Mouse (Mus musculus) MEL (cell line): ENCODE data around the gene 9930111J21Rik2.
"Not testable (repeated sequence)": the region's sequence is repeated elsewhere in the genome, so short reads cannot be mapped to it uniquely, and the experiment has no call there.

Source experiments
- CTCF ChIP-seq, 3 experiments: IDR thresholded peaks in 2 of 3; conservative IDR thresholded peaks in 1 of 3; 2 replicates each; pipeline ENCODE4 v1.5.1; 2011 to 2012; ENCODE audit warnings: low read length in 3 of 3, low read depth in 2 of 3, mild to moderate bottlenecking in 2 of 3, improper control_type of control experiment in 1 of 3, inconsistent platforms in 1 of 3, mixed read lengths in 1 of 3, moderate library complexity in 1 of 3; ENCODE audit not compliant: control insufficient read depth in 1 of 3, insufficient read depth in 1 of 3, poor library complexity in 1 of 3, severe bottlenecking in 1 of 3
- EP300 ChIP-seq, 2 experiments: IDR thresholded peaks; 2 replicates each; pipeline ENCODE4 v1.6.1; 2011; ENCODE audit warnings: improper control_type of control experiment in 2 of 2, low read length in 2 of 2, low read depth in 1 of 2, mild to moderate bottlenecking in 1 of 2
- GATA1 ChIP-seq: IDR thresholded peaks from 2 replicates; pipeline ENCODE4 v1.6.1; 2011; ENCODE audit warnings: low read depth, low read length, improper control_type of control experiment
- HCFC1 ChIP-seq: IDR thresholded peaks from 2 replicates; pipeline ENCODE4 v1.6.1; 2012; ENCODE audit warnings: low read depth, mild to moderate bottlenecking, inconsistent platforms, low read length, improper control_type of control experiment, moderate library complexity
- KAT2A ChIP-seq: conservative IDR thresholded peaks from 2 replicates; pipeline ENCODE4 v1.6.1; 2012; ENCODE audit warnings: low read depth, low read length, improper control_type of control experiment, inconsistent platforms
- MAX ChIP-seq: IDR thresholded peaks from 2 replicates; pipeline ENCODE4 v1.6.1; 2011; ENCODE audit warnings: low read length, improper control_type of control experiment
- MXI1 ChIP-seq: IDR thresholded peaks from 2 replicates; pipeline ENCODE4 v1.6.1; 2011; ENCODE audit warnings: mild to moderate bottlenecking, low read depth, low read length, improper control_type of control experiment
- POLR2A ChIP-seq, 2 experiments: IDR thresholded peaks; 2 replicates each; pipeline ENCODE4 v1.6.1; 2011 to 2012; ENCODE audit warnings: low read length in 2 of 2, mild to moderate bottlenecking in 2 of 2, control low read depth in 1 of 2, improper control_type of control experiment in 1 of 2, low read depth in 1 of 2, moderate library complexity in 1 of 2; ENCODE audit not compliant: control insufficient read depth in 1 of 2, insufficient read depth in 1 of 2, poor library complexity in 1 of 2
- POLR2AphosphoS5 ChIP-seq: IDR thresholded peaks from 2 replicates; pipeline ENCODE4 v1.6.1; 2012; ENCODE audit warnings: low read depth, borderline replicate concordance, mild to moderate bottlenecking, inconsistent platforms, low read length, moderate library complexity, mixed read lengths
- TBP ChIP-seq: IDR thresholded peaks from 2 replicates; pipeline ENCODE4 v1.8.0; 2011; ENCODE audit warnings: low read depth, low read length, improper control_type of control experiment
- USF1 ChIP-seq: IDR thresholded peaks from 2 replicates; pipeline ENCODE4 v1.6.1; 2014; ENCODE audit warnings: low read depth, mild to moderate bottlenecking, inconsistent platforms, low read length, improper control_type of control experiment, moderate library complexity
- ZC3H11A ChIP-seq: IDR thresholded peaks from 2 replicates; pipeline ENCODE4 v1.6.1; 2012; ENCODE audit warnings: low read depth, mild to moderate bottlenecking, inconsistent platforms, low read length, improper control_type of control experiment
- ZMIZ1 ChIP-seq: IDR thresholded peaks from 2 replicates; pipeline ENCODE4 v1.6.1; 2012; ENCODE audit warnings: low read depth, mild to moderate bottlenecking, inconsistent platforms, low read length, improper control_type of control experiment, moderate library complexity

DNA sequence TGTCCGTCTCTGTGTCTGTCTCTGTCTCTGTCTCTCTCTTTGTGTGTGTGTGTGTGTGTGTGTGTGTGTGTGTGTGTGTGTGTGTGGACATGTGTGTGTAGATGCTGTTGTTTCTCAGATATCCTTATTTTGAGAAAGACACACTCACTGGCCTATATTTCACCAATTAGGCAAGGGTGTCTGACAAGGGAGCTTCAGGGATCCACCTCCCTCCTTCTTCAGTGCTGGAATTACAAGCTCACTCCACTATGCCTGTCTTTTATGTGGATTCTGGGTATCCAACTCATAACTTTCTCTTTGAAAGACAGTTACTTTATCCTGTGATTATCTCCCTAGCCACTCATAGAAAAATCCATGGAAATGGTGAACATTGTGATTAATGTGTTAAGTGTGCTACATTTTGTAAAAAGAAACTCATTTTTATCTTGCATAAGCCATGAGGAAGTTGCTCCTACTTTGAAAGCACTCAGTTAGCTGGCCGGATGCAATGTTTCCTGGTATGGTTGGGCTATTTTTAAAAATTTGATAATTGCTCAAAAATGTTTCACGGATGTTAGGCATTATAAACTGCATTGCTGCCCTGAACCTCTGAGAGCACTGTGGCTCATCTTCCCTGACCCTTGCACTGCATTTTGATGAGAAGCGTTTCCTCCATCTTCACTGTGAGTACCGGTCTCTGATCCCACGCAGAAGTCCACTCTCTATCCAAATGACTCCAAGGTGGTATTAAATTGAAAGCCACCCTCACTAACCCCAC, 25.1 kb upstream of the 9930111J21Rik2 start, which contains the start of gene Ifi47:
- 0 out of 2 replicates have a peak, but pooled peaks have one; percentile 23 for TF ChIP-seq HCFC1
- TF ChIP-seq CTCF (IDR thresholded peaks at IDR 0.05 in 2 of 3, conservative IDR thresholded peaks at IDR 0.05 in 1 of 3; ENCODE audit: control insufficient read depth in 1 of 3, insufficient read depth in 1 of 3, low read depth in 2 of 3, low read length in 3 of 3, poor library complexity in 1 of 3, severe bottlenecking in 1 of 3); ZC3H11A; KAT2A; ZMIZ1; POLR2AphosphoS5; USF1: not testable (repeated sequence)
- peak; percentile 75 for TF ChIP-seq GATA1
- peak; percentile 85 to 88 for TF ChIP-seq EP300 (IDR thresholded peaks at IDR 0.05; ENCODE audit: low read depth in 1 of 2, low read length in 2 of 2)
- peak in 1 of 2 experiments; percentile 76; a peak in 2 of 4 replicates for TF ChIP-seq POLR2A (IDR thresholded peaks at IDR 0.05; ENCODE audit: control insufficient read depth in 1 of 2, insufficient read depth in 1 of 2, low read depth in 1 of 2, low read length in 2 of 2, poor library complexity in 1 of 2)
- peak; percentile 16; the same call in 1 of the 2 replicates for TF ChIP-seq MAX
- TF ChIP-seq MXI1, result 0 out of 2 replicates have a peak, but pooled peaks have one; percentile 28
- peak; percentile 92 for TF ChIP-seq TBP
